Mouse (Mus musculus) induced T-regulatory cell, adult 2 months (primary cell): ENCODE results near the gene Cdc7.
"Not testable (repeated sequence)": the region's sequence is repeated elsewhere in the genome, so short reads cannot be mapped to it uniquely, and the experiment has no call there.

Experiments
- DNase-seq: peaks from one replicate; pipeline ENCODE4 v3.0.0-alpha.2; 2012; ENCODE audit warnings: low read depth

The Cdc7 gene

GRCm38 (mm10) chr5:106963584-106964512, at the start of gene Cdc7:
Gene Cdc7 (plus strand): TSS chr5:106964322.
- peak; percentile 96 for DNase-seq

- DNase-seq, result no peak
Observed at GRCm38 (mm10) chr5:106919315-106919714, 44.8 kb upstream of the Cdc7 start.

DNA sequence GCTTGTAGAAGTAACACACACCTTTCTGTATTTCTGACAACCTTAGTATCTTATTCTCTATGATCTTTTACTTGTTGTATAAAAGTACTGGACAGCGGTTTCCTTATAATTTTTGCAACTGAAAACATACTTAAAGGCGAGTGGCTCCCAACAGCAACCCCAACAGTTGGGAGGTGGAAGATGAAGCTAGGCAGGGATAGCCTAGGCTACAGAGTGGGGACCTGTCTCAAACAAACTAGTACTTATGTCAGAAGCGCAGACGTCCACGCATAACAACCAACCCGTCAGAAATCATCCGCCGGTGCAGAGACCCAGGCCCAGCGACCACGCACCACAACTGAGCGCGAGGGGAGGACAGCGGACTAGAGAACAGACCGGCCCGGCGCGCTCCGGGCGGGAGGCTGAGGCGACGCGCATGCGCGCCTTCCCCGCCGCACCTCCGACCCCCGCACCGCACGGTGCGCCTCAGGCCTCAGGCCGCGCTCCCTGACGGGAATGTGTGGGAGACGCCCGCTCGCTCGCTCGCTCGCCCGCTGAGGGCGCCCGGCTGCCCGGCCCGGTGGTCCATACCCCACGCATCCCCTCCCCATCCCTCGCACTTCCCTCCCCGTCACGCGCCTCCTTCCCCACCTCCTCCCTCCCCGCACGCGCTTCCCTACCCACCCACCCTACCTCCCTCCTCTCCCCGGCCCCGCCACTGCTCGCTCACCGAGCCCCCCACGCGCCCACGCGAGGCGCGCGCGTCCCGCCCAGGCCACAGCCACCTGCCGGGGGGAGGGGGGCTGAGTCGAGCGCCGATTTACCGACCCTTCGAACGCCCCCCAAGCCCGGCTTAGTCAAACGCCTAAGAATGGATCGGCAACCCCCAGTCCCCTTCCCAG, 38.4 kb upstream of the Cdc7 start, which contains the start of gene Hfm1:
Gene Hfm1, minus strand, starts transcription at position 834 of the 881 bp plus-strand sequence.
- DNase-seq, result peak; percentile 43

DNA sequence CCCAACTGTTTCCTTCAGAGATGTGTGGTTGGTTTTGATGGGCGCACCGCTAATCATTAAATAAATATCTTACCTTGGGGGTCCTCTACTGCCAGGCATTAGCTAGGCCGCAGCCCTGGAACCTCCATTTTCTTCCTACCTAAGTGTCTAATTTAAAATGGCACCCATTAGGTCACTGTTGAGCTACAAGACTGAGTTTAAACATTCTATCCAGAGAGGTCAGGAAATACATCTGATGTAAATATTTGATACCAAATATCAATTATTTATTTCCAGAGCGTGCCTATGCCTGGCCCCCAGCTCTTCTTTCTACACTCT, 37.8 kb upstream of the Cdc7 start:
- DNase-seq, result no peak

- DNase-seq, result no peak
Observed at GRCm38 (mm10) chr5:106927996-106928395, 36.1 kb upstream of the Cdc7 start.

- DNase-seq, result no peak
Observed at GRCm38 (mm10) chr5:106946342-106946741, 17.8 kb upstream of the Cdc7 start.

GRCm38 (mm10) chr5:106948683-106949082, 15.4 kb upstream of the Cdc7 start:
- DNase-seq, result no peak

- no peak for DNase-seq
Observed at GRCm38 (mm10) chr5:106956467-106956866, 7.7 kb upstream of the Cdc7 start.

GRCm38 (mm10) chr5:106959031-106959430, 5.1 kb upstream of the Cdc7 start:
- no peak for DNase-seq

- DNase-seq, result no peak
Observed at GRCm38 (mm10) chr5:106960451-106960850, 3.7 kb upstream of the Cdc7 start.

- no peak for DNase-seq
Observed at GRCm38 (mm10) chr5:106964513-106965014, 442 bp downstream of the Cdc7 start.

DNA sequence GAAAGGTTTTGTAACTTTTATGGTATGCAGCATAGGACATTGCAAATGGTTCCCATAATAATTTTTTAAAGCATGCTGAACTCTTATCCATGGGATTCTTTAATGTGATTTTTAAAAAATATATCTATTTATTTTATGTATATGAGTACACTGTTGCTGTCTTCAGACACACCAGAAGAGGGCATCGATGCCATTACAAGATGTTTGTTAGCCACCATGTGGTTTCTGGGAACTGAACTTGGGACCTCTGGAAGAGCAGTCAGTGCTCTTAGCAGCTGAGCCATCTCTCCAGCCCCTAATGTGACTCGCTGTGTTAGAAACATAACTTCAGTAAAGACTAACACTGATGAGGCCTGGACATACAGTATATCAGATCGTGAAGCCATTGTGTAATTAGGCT, 2.3 kb downstream of the Cdc7 start:
- no peak for DNase-seq

- no peak for DNase-seq
Observed at GRCm38 (mm10) chr5:106967578-106967977, 3.5 kb downstream of the Cdc7 start.

DNA sequence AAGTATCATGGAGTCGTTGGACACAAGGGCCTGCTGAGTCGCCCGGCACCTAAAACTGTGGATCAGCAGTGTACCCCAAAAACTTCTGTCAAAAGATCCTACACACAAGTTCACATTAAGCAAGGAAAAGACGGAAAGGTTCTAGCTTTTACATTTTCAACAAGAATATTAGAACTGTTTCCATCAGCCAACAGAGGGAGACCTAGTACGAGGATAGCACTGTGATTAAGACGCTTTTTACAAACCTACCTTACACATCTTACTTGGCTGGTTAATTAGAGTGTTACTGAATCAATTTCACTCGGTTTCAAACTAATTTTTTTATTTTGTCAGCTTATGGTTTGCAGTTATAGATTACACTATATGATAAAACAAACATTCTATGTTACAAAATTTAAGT, 9.8 kb downstream of the Cdc7 start:
- no peak for DNase-seq

DNA sequence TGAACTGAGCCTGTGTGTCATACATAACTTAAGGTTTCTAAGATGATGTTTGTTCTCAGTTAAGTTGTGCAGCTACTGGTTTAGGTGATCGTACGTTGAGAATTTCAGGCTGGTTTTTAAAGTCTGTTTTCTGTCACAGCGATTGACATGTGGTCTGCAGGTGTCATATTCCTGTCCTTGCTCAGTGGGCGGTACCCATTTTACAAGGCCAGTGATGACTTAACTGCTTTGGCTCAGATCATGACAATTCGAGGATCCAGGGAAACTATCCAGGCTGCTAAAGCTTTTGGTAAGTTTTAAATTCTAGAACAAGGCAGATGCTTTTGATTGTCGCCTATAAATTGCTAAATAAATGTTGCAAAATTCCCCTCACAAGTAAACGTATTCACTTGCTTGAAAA, 15.0 kb downstream of the Cdc7 start:
- DNase-seq, result no peak

DNA sequence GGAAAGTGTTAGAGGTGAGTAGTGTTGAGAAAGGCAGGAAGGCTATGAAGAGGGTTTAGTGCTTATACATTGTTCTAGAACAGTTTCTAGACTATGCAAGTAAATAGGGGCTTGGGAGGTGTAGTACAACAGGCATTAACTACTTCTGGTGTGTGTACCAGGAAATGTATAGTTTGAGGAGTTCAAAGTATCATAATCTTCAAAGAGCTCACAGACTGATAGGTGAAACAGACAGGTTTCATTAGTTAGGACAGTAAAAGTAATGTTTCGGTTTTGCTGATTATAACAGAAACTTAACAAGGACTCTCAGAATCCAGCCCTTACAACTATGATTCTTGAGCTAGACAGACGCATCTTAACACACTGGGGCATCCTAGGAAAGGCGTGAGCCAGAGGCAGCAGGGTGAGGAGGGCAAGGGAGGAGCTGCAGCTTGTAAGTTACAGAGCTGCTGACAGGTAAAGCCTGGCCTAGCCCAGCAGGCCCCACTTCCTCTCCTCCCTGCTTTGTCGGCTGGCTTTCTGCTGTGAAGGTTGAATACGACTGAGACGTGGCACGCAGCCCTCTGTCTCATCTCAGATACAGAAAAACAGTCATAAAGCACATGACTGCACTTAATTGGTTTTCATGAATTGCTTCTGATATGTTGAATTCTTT, 18.3 kb downstream of the Cdc7 start:
- peak; percentile 32 for DNase-seq

- not testable (repeated sequence) for DNase-seq
Observed at GRCm38 (mm10) chr5:106984934-106985333, 20.8 kb downstream of the Cdc7 start.

DNA sequence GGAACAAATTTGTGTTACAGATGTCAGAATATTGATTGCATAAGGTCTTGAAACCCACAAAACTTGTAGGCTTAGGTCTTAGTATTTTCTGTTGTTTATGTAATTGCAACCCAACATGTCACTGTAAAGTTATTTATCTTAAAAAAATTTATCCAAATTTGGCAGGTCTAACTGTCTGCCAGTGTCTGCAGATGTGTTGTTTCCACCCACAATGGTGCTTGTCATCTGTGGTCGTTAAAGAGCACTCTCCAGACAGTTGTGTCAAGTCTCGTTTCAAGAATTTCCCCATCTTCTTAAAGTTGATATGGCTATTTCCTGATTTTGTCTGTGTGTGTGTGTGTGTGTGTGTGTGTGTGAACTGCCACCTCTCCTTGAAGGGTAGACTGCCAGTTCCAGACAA, 21.5 kb downstream of the Cdc7 start:
- no peak for DNase-seq

DNA sequence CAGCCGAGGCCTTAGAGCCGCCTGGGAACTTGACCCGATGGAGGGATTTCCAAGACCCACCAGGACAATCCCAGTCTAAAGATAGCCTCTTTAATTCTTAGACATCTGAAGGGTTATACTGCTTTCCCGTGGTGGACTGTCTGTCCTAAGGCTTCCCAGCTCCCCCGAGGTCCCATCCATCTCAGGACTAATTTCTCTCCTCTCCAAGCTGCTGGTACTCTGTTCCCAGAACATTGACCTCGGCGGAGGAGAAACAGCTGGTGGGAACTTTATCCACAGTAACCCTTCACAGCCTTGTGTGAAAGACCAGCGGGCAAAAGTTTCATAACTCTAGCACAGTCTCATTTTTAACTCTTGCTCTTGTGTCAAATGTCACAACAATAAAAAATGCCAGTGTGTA, 25.1 kb downstream of the Cdc7 start:
- DNase-seq, result no peak

- no peak for DNase-seq
Observed at GRCm38 (mm10) chr5:106989786-106990185, 25.7 kb downstream of the Cdc7 start.

GRCm38 (mm10) chr5:106990639-106991299, 26.6 kb downstream of the Cdc7 start:
- peak; percentile 47 for DNase-seq
